9 mouse cellular contexts compared by ENCODE assay signal in the genomic region with DNA sequence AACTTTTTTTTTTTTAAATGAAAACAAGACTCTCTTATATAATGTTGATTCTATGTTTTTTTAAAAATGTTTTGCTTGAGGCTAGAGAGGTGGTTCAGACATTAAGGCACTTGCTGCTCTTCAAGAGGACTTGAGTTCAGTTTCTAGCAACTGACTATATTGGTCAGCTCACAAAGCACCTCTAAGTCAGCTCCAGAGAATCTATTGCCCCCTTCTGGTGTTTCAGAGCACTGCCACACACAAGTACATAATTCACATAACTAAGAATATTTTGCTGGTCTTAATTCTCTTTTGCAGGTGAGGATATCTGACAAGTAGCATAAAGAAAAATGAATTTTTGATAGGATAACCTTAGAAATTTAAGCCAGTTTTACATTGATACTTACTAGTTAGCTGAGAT. TPM values are rescaled to one million over a fixed set of nuclear protein-coding genes. Genes with fewer than 3 reads are reported as not detected.
DNase-seq lines count a peak whose midpoint lies in the region; ATAC-seq and TF ChIP-seq lines count a peak whose summit lies in the region.
"Had no signal": no experiment of that assay in that cellular context is flagged by ENCODE, and none has a peak within 500 bp of the region (broad histone marks: within the 10 kb centered on the region; RNA-seq: fewer than 3 reads in every experiment).

No protein-coding gene starts in this region.

- H3K27ac ChIP-seq in layer of hippocampus, adult 2 months, result no peak overlapping the region
- H3K27ac ChIP-seq: hindbrain, embryonic 10.5 days had no signal

- H3K4me3 ChIP-seq in layer of hippocampus, adult 2 months, result no peak overlapping the region
- H3K4me3 ChIP-seq: hindbrain, embryonic 10.5 days had no signal

- peak; percentile 73 for TF ChIP-seq CTCF in layer of hippocampus, adult 2 months (conservative IDR thresholded peaks at IDR 0.05)

- peak; percentile 24 to 28 for DNase-seq in cerebellum, postnatal 10 days
- no peak for DNase-seq in cerebellum, adult 8-10 months
- no peak for DNase-seq in layer of hippocampus, adult 2 months (ENCODE audit: low spot score in 2 of 2)
- no peak for DNase-seq in layer of hippocampus, adult 11-12 months (ENCODE audit: low spot score)
- DNase-seq in CD4-positive helper T cell, adult 2 months (ENCODE audit: low read depth, low spot score), result peak; percentile 48
- DNase-seq in embryo, embryonic 10 days (ENCODE audit: low spot score), result peak; percentile 49

- no peak for ATAC-seq in frontal cortex, adult (ENCODE audit: low TSS enrichment)
- ATAC-seq in erythroid progenitor cell, adult 5-6 weeks (replicated peaks; ENCODE audit: low FRiP score, poor library complexity, severe bottlenecking), result no peak

RNA-seq across cellular contexts. Expression of gene Fam208a, which starts 12.3 kb away (rescaled TPM):
- 10 to 100 TPM; 33.5 to 34.8 TPM for total RNA-seq in layer of hippocampus, adult 2 months (2021)
- total RNA-seq in erythroid progenitor cell, adult 5-6 weeks (2015; ENCODE audit: low replicate concordance), result 46.1 and 66.2 TPM in 2 replicates
- 66.9 and 78.3 TPM in 2 replicates for total RNA-seq in erythroid progenitor cell, adult 5-6 weeks (2017; ENCODE audit: low replicate concordance)

Comparison
In these comparisons a context has a peak if more than half of its experiments do, and no peak if none do; other contexts are left out.
1. DNase-seq: peak in cerebellum, postnatal 10 days (2 of 2), CD4-positive helper T cell, adult 2 months (single experiment) and embryo, embryonic 10 days (single experiment); none in cerebellum, adult 8-10 months (single experiment), layer of hippocampus, adult 2 months (0 of 2) and layer of hippocampus, adult 11-12 months (single experiment).